ENCODE assay signal across 18 mouse cellular contexts in genomic region chr2:130004046-130004445, GRCm38 (mm10). TPM values are rescaled to one million over a fixed set of nuclear protein-coding genes. Genes with fewer than 3 reads are reported as not detected.
DNase-seq lines count a peak whose midpoint lies in the region; ATAC-seq and TF ChIP-seq lines count a peak whose summit lies in the region.
"Had no signal": no experiment of that assay in that cellular context is flagged by ENCODE, and none has a peak within 500 bp of the region (broad histone marks: within the 10 kb centered on the region; RNA-seq: fewer than 3 reads in every experiment).

No protein-coding gene starts in this region.

- peak; percentile 29 for DNase-seq in adrenal gland, adult 2 months
- no peak for DNase-seq in adrenal gland, postnatal 4 days (ENCODE audit: low spot score in 2 of 2)
- peak; percentile 8 to 18 for DNase-seq in heart, postnatal 10 days
- DNase-seq in lung, postnatal 0 days (ENCODE audit: low spot score) = peak; percentile 21
- DNase-seq in lung, postnatal 25 days (ENCODE audit: low spot score) = no peak
- DNase-seq in lung, postnatal 10 days = peak; percentile 2
- DNase-seq in frontal cortex, postnatal 10 days (ENCODE audit: low spot score in 2 of 2) = no peak
- DNase-seq: cerebellum, adult 18-20 months; thymus, postnatal 25 days had no signal

- TF ChIP-seq EP300 in lung, postnatal 0 days (IDR thresholded peaks at IDR 0.05) = no peak

- 39% methylated on average over 4 of the region's 4 CpGs for WGBS in heart, embryonic 12.5 days
- WGBS in lung, postnatal 0 days = 31% methylated on average over 4 of the region's 4 CpGs

- H3K9me3 ChIP-seq in heart, embryonic 12.5 days (replicated peaks) = no peaks in the 10 kb centered on the region
- no peaks in the 10 kb centered on the region for H3K9me3 ChIP-seq in lung, postnatal 0 days (ENCODE audit: low read length)
- H3K9me3 ChIP-seq: embryonic facial prominence, embryonic 15.5 days; forebrain, embryonic 13.5 days; heart, embryonic 13.5 days; hindbrain, embryonic 13.5 days; intestine, embryonic 15.5 days; lung, embryonic 15.5 days; midbrain, embryonic 12.5 days; neural tube, embryonic 15.5 days had no signal

- no peak for TF ChIP-seq CTCF in lung, postnatal 0 days (IDR thresholded peaks at IDR 0.05)

- H3K4me1 ChIP-seq in heart, embryonic 12.5 days (replicated peaks) = peaks cover 16% of the 10 kb centered on the region
- no peaks in the 10 kb centered on the region for H3K4me1 ChIP-seq in lung, postnatal 0 days (ENCODE audit: insufficient read depth, low read depth, low read length)
- H3K4me1 ChIP-seq: embryonic facial prominence, embryonic 15.5 days; forebrain, embryonic 13.5 days; hindbrain, embryonic 13.5 days; intestine, embryonic 15.5 days; midbrain, embryonic 12.5 days; neural tube, embryonic 15.5 days had no signal

- H3K4me3 ChIP-seq in heart, embryonic 12.5 days = no peak overlapping the region
- no peak overlapping the region for H3K4me3 ChIP-seq in lung, postnatal 0 days (ENCODE audit: low read depth, low read length)
- H3K4me3 ChIP-seq: embryonic facial prominence, embryonic 15.5 days; forebrain, embryonic 13.5 days; heart, embryonic 13.5 days; hindbrain, embryonic 13.5 days; intestine, embryonic 15.5 days; lung, embryonic 15.5 days; midbrain, embryonic 12.5 days; neural tube, embryonic 15.5 days had no signal

- H3K27ac ChIP-seq in heart, embryonic 12.5 days (ENCODE audit: poor library complexity, severe bottlenecking) = no peak overlapping the region
- no peak overlapping the region for H3K27ac ChIP-seq in lung, postnatal 0 days (ENCODE audit: low read length)
- H3K27ac ChIP-seq: embryonic facial prominence, embryonic 15.5 days; forebrain, embryonic 13.5 days; heart, embryonic 13.5 days; hindbrain, embryonic 13.5 days; intestine, embryonic 15.5 days; lung, embryonic 15.5 days; midbrain, embryonic 12.5 days; neural tube, embryonic 15.5 days had no signal

- ATAC-seq in heart, embryonic 12.5 days (ENCODE audit: insufficient number of reproducible peaks, low FRiP score) = no peak
- ATAC-seq in lung, postnatal 0 days = no peak
- ATAC-seq: forebrain, embryonic 13.5 days; intestine, embryonic 15.5 days had no signal

- intact Hi-C loops in heart, postnatal 10 days (cut with DNase I) = no loop called here

- H3K9ac ChIP-seq in heart, embryonic 12.5 days = no peak overlapping the region
- H3K9ac ChIP-seq in lung, postnatal 0 days (replicated peaks; ENCODE audit: low read depth) = no peak overlapping the region
- H3K9ac ChIP-seq: embryonic facial prominence, embryonic 15.5 days; forebrain, embryonic 13.5 days; heart, embryonic 13.5 days; hindbrain, embryonic 13.5 days; intestine, embryonic 15.5 days; lung, embryonic 15.5 days; midbrain, embryonic 12.5 days; neural tube, embryonic 15.5 days had no signal

- H3K4me2 ChIP-seq in heart, embryonic 12.5 days = no peak overlapping the region
- H3K4me2 ChIP-seq in lung, postnatal 0 days (replicated peaks; ENCODE audit: low read depth, low read length) = no peak overlapping the region
- H3K4me2 ChIP-seq: embryonic facial prominence, embryonic 15.5 days; forebrain, embryonic 13.5 days; heart, embryonic 13.5 days; hindbrain, embryonic 13.5 days; intestine, embryonic 15.5 days; lung, embryonic 15.5 days; midbrain, embryonic 12.5 days; neural tube, embryonic 15.5 days had no signal

- H3K27me3 ChIP-seq in heart, embryonic 12.5 days (replicated peaks) = no peaks in the 10 kb centered on the region
- H3K27me3 ChIP-seq in lung, postnatal 0 days (replicated peaks; ENCODE audit: insufficient read depth, low read length) = no peaks in the 10 kb centered on the region
- H3K27me3 ChIP-seq: embryonic facial prominence, embryonic 15.5 days; forebrain, embryonic 13.5 days; heart, embryonic 13.5 days; hindbrain, embryonic 13.5 days; intestine, embryonic 15.5 days; lung, embryonic 15.5 days; midbrain, embryonic 12.5 days; neural tube, embryonic 15.5 days had no signal

- H3K36me3 ChIP-seq in heart, embryonic 12.5 days = no peaks in the 10 kb centered on the region
- H3K36me3 ChIP-seq in lung, postnatal 0 days (ENCODE audit: insufficient read depth, low read length) = no peaks in the 10 kb centered on the region
- H3K36me3 ChIP-seq: embryonic facial prominence, embryonic 15.5 days; heart, embryonic 13.5 days; hindbrain, embryonic 13.5 days; intestine, embryonic 15.5 days; lung, embryonic 15.5 days; midbrain, embryonic 12.5 days; neural tube, embryonic 15.5 days had no signal

RNA-seq across cellular contexts. Expression of gene Tgm3, which starts 8.1 kb away (rescaled TPM):
- total RNA-seq in adrenal gland, adult 2 months (2021) = 1 to 10 TPM in 1 of 2 experiments, under 1 TPM in 1; 0.48 to 3.3 TPM
- 0.65 and 1.2 TPM in 2 replicates for polyA plus RNA-seq in adrenal gland, adult 2 months (2012; rRNA removed)
- total RNA-seq in adrenal gland, postnatal 4 days (2021) = under 1 TPM; 0.14 to 0.17 TPM
- total RNA-seq in heart, postnatal 10 days (2021) = under 1 TPM; 0.05 TPM
- polyA plus RNA-seq in heart, embryonic 12.5 days (2016; fragmentation: Nextera tagmentation; extraction: Ambion mirVana) = 0.04 TPM in 1 of 2 replicates, not detected in the other
- polyA plus RNA-seq in lung, postnatal 0 days (2015; fragmentation: Nextera tagmentation; extraction: Ambion mirVana) = not detected in 2 replicates
- polyA plus RNA-seq: forebrain, embryonic 13.5 days; heart, embryonic 13.5 days; hindbrain, embryonic 13.5 days; intestine, embryonic 15.5 days; lung, embryonic 15.5 days; neural tube, embryonic 15.5 days had no signal

Comparison
In these comparisons a context has a peak if more than half of its experiments do, and no peak if none do; other contexts are left out.
1. DNase-seq: peak in adrenal gland, adult 2 months (single experiment), heart, postnatal 10 days (2 of 2), lung, postnatal 0 days (single experiment) and lung, postnatal 10 days (single experiment); none in adrenal gland, postnatal 4 days (0 of 2), lung, postnatal 25 days (single experiment) and frontal cortex, postnatal 10 days (0 of 2).